Mouse (Mus musculus): Measurements from ENCODE around the gene Hoxa9. TPM values are rescaled to one million over a fixed set of nuclear protein-coding genes. Genes with fewer than 3 reads are reported as not detected.

Gene Hoxa9
- polyA plus RNA-seq, 1 experiment from 2014 or later, result 151 TPM

GRCm38 (mm10) chr6:52239625-52240388, 8.9 kb upstream of the Hoxa9 start:
- no peak for ATAC-seq (ENCODE audit: low read depth)
- 1% methylated on average over 30 of the region's 30 CpGs for WGBS
- H3K9me3 ChIP-seq (ENCODE audit: control insufficient read depth, low read length), result no peaks in the 10 kb centered on the region
- peak overlapping the region; percentile 90 for H3K4me2 ChIP-seq (ENCODE audit: low read depth, low read length)
- peaks cover 18% of the 10 kb centered on the region for H3K27me3 ChIP-seq (ENCODE audit: control insufficient read depth, insufficient read depth, low read length)
- peak overlapping the region; percentile 96 for H3K27ac ChIP-seq (ENCODE audit: low read depth, low read length)
- no peaks in the 10 kb centered on the region; the same call in 1 of the 2 replicates for H3K4me1 ChIP-seq (ENCODE audit: control insufficient read depth, insufficient read depth, low read length)
- peak overlapping the region; percentile 57 for H3K4me3 ChIP-seq (ENCODE audit: low read depth, low read length)
- no peaks in the 10 kb centered on the region for H3K36me3 ChIP-seq (ENCODE audit: control insufficient read depth, insufficient read depth, low read length)
- peak overlapping the region; percentile 74 for H3K9ac ChIP-seq (replicated peaks; ENCODE audit: low read depth, low read length)

GRCm38 (mm10) chr6:52238976-52239375, 8.1 kb upstream of the Hoxa9 start:
- Histone ChIP-seq H3K27ac (ENCODE audit: low read depth, low read length) (peak overlapping the region; percentile 22; the same call in 1 of the 2 replicates), H3K9me3 (ENCODE audit: control insufficient read depth, low read length) (no peaks in the 10 kb centered on the region), H3K4me2 (ENCODE audit: low read depth, low read length) (peak overlapping the region; percentile 90), H3K4me1 (ENCODE audit: control insufficient read depth, insufficient read depth, low read length) (no peaks in the 10 kb centered on the region; the same call in 1 of the 2 replicates), H3K36me3 (ENCODE audit: control insufficient read depth, insufficient read depth, low read length) (no peaks in the 10 kb centered on the region), H3K4me3 (ENCODE audit: low read depth, low read length) (peak overlapping the region; percentile 57), H3K27me3 (ENCODE audit: control insufficient read depth, insufficient read depth, low read length) (peaks cover 18% of the 10 kb centered on the region), H3K9ac (replicated peaks; ENCODE audit: low read depth, low read length) (peak overlapping the region; percentile 64)
- no peak for ATAC-seq (ENCODE audit: low read depth)
- 4% methylated on average over 7 of the region's 7 CpGs for WGBS

DNA sequence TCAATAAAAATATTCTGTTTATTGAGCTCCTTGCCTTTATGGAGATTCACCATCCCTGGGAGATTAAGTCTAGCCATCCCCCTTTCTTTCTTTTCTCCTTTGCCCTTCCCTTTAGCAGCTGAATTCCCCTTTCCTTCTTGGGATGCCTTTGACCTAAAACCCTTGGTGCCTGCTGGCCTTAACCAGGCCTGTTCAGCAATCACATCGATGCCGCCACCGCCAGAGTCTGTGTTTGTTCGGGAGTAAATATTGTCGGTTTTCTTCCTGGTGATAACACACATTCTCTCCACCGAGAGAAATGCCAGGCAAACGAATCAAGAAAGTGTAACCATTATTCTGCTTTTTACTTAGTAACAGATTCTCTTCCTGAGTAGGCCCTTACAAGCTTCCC, 7.3 kb upstream of the Hoxa9 start:
- no peaks in the 10 kb centered on the region; the same call in 1 of the 2 replicates for H3K4me1 ChIP-seq (ENCODE audit: control insufficient read depth, insufficient read depth, low read length)
- H3K27ac ChIP-seq (ENCODE audit: low read depth, low read length), result peak overlapping the region; percentile 56
- H3K9me3 ChIP-seq (ENCODE audit: control insufficient read depth, low read length), result no peaks in the 10 kb centered on the region
- H3K4me3 ChIP-seq (ENCODE audit: low read depth, low read length), result peak overlapping the region; percentile 57
- H3K36me3 ChIP-seq (ENCODE audit: control insufficient read depth, insufficient read depth, low read length), result no peaks in the 10 kb centered on the region
- WGBS, result 8% methylated on average over 7 of the region's 7 CpGs
- ATAC-seq (ENCODE audit: low read depth), result no peak
- H3K27me3 ChIP-seq (ENCODE audit: control insufficient read depth, insufficient read depth, low read length), result peaks cover 14% of the 10 kb centered on the region
- H3K9ac ChIP-seq (replicated peaks; ENCODE audit: low read depth, low read length), result peak overlapping the region; percentile 62
- peak overlapping the region; percentile 90 for H3K4me2 ChIP-seq (ENCODE audit: low read depth, low read length)

GRCm38 (mm10) chr6:52237346-52238154, 6.7 kb upstream of the Hoxa9 start:
- Histone ChIP-seq H3K4me1 (ENCODE audit: control insufficient read depth, insufficient read depth, low read length) (peaks cover 3% of the 10 kb centered on the region; the same call in 1 of the 2 replicates), H3K36me3 (ENCODE audit: control insufficient read depth, insufficient read depth, low read length) (no peaks in the 10 kb centered on the region), H3K9me3 (ENCODE audit: control insufficient read depth, low read length) (no peaks in the 10 kb centered on the region), H3K27me3 (ENCODE audit: control insufficient read depth, insufficient read depth, low read length) (peaks cover 10% of the 10 kb centered on the region), H3K27ac (ENCODE audit: low read depth, low read length) (peak overlapping the region; percentile 56), H3K4me2 (ENCODE audit: low read depth, low read length) (peak overlapping the region; percentile 90), H3K4me3 (ENCODE audit: low read depth, low read length) (peak overlapping the region; percentile 57), H3K9ac (replicated peaks; ENCODE audit: low read depth, low read length) (peak overlapping the region; percentile 62)
- WGBS, result 11% methylated on average over 10 of the region's 10 CpGs
- no peak for ATAC-seq (ENCODE audit: low read depth)

DNA sequence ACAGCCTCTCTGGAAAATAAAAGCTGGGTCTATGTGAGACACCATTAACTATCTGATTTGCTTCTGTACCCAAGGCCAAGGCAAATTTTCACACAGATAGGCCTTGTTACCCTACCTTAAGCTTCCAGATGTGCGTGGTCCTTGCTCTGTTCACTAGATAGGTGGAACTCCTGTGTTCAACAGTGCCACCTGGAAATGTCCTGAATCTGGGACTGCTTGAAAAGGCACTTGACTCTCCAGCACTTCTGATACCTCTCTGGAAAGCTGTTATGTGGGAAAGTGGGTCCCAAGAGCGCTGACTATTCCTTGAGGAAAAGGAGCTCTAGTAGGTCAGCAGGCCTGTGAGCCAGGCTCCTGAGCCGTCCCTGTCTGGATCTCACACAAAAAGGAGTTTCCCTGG, 5.9 kb upstream of the Hoxa9 start:
- Histone ChIP-seq H3K9me3 (ENCODE audit: control insufficient read depth, low read length) (no peaks in the 10 kb centered on the region), H3K27ac (ENCODE audit: low read depth, low read length) (peak overlapping the region; percentile 36; the same call in 1 of the 2 replicates), H3K4me2 (ENCODE audit: low read depth, low read length) (peak overlapping the region; percentile 90), H3K4me3 (ENCODE audit: low read depth, low read length) (peak overlapping the region; percentile 57), H3K4me1 (ENCODE audit: control insufficient read depth, insufficient read depth, low read length) (peaks cover 3% of the 10 kb centered on the region; the same call in 1 of the 2 replicates), H3K9ac (replicated peaks; ENCODE audit: low read depth, low read length) (peak overlapping the region; percentile 62; the same call in 1 of the 2 replicates), H3K27me3 (ENCODE audit: control insufficient read depth, insufficient read depth, low read length) (peaks cover 4% of the 10 kb centered on the region; the same call in 1 of the 2 replicates), H3K36me3 (ENCODE audit: control insufficient read depth, insufficient read depth, low read length) (no peaks in the 10 kb centered on the region)
- WGBS, result 14% methylated on average over 3 of the region's 3 CpGs
- no peak for ATAC-seq (ENCODE audit: low read depth)

GRCm38 (mm10) chr6:52235866-52236265, 5.0 kb upstream of the Hoxa9 start:
- ATAC-seq (ENCODE audit: low read depth), result no peak
- Histone ChIP-seq H3K9ac (replicated peaks; ENCODE audit: low read depth, low read length) (peak overlapping the region; percentile 92; the same call in 1 of the 2 replicates), H3K27me3 (ENCODE audit: control insufficient read depth, insufficient read depth, low read length) (no peaks in the 10 kb centered on the region), H3K36me3 (ENCODE audit: control insufficient read depth, insufficient read depth, low read length) (no peaks in the 10 kb centered on the region), H3K4me3 (ENCODE audit: low read depth, low read length) (peak overlapping the region; percentile 57), H3K27ac (ENCODE audit: low read depth, low read length) (0 out of 2 replicates have a peak overlapping the region, but pooled peaks have one; percentile 36), H3K4me2 (ENCODE audit: low read depth, low read length) (peak overlapping the region; percentile 90), H3K4me1 (ENCODE audit: control insufficient read depth, insufficient read depth, low read length) (peaks cover 3% of the 10 kb centered on the region; the same call in 1 of the 2 replicates), H3K9me3 (ENCODE audit: control insufficient read depth, low read length) (no peaks in the 10 kb centered on the region)
- WGBS, result 30% methylated on average over 6 of the region's 6 CpGs

DNA sequence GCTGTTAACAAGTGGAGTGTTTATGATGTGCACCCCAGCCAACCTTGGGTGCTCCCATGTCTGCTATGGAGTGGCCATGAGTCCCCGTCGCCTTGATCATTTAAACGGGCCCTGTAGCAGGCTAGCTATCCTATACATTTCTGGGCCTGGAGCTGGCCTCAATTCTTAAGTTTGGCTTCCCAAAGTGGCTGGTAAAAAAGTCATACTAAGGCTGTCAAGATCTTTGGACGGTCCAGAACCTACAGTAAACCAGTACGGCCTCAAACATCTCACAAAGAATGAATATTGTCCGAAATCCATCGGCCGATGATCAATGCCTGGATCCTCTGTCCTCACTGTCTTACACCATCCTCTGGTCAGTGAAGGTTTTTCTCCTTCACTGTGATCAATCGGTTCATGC, 4.4 kb upstream of the Hoxa9 start:
- 26% methylated on average over 9 of the region's 9 CpGs for WGBS
- Histone ChIP-seq H3K4me1 (ENCODE audit: control insufficient read depth, insufficient read depth, low read length) (peaks cover 3% of the 10 kb centered on the region; the same call in 1 of the 2 replicates), H3K27me3 (ENCODE audit: control insufficient read depth, insufficient read depth, low read length) (no peaks in the 10 kb centered on the region), H3K4me3 (ENCODE audit: low read depth, low read length) (peak overlapping the region; percentile 57), H3K36me3 (ENCODE audit: control insufficient read depth, insufficient read depth, low read length) (no peaks in the 10 kb centered on the region), H3K27ac (ENCODE audit: low read depth, low read length) (peak overlapping the region; percentile 57), H3K4me2 (ENCODE audit: low read depth, low read length) (peak overlapping the region; percentile 90), H3K9me3 (ENCODE audit: control insufficient read depth, low read length) (no peaks in the 10 kb centered on the region), H3K9ac (replicated peaks; ENCODE audit: low read depth, low read length) (peak overlapping the region; percentile 92; the same call in 1 of the 2 replicates)
- peak; percentile 7 for ATAC-seq (ENCODE audit: low read depth)

DNA sequence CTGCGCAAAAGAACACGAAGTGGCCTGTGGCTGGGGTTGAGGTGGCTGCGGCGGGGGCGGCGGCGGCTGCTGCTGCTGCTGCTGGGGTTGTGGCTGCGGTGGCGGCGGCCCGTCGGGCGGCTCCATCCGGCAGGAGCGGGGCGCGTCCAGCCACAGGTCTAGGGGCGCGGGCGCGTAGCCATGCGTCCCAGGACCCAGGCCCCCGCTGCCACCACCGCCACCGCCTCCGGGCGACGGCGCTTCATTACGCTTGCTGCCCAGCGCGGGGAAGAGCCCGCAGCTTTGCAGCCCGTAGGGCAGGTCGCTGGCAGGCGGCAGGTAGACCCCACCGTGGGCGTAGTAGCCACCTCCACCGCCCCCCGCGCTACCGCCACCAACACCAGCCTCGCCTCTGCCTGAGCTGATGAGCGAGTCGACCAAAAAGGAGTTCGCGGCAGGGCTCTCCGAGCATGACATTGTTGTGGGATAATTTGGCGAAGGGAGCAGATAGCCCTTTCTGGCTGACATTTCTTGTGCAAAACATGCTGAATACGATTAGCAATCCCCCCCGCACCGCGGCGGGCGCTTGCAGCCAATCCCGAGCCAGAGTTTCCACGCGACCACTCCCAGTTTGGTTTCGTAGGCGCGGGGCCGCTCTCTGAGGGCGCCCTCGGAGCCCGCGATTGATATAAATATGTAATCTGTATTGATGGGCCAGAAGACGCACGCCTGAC, 3.7 kb upstream of the Hoxa9 start:
- H3K4me1 ChIP-seq (ENCODE audit: control insufficient read depth, insufficient read depth, low read length), result peaks cover 3% of the 10 kb centered on the region; the same call in 1 of the 2 replicates
- H3K27ac ChIP-seq (ENCODE audit: low read depth, low read length), result peak overlapping the region; percentile 94
- H3K9ac ChIP-seq (replicated peaks; ENCODE audit: low read depth, low read length), result peak overlapping the region; percentile 92
- no peaks in the 10 kb centered on the region for H3K27me3 ChIP-seq (ENCODE audit: control insufficient read depth, insufficient read depth, low read length)
- H3K9me3 ChIP-seq (ENCODE audit: control insufficient read depth, low read length), result no peaks in the 10 kb centered on the region
- peak; percentile 75 for ATAC-seq (ENCODE audit: low read depth)
- peak overlapping the region; percentile 90 for H3K4me2 ChIP-seq (ENCODE audit: low read depth, low read length)
- under 1% methylated on average over 62 of the region's 68 CpGs for WGBS
- H3K36me3 ChIP-seq (ENCODE audit: control insufficient read depth, insufficient read depth, low read length), result no peaks in the 10 kb centered on the region
- peak overlapping the region; percentile 57 for H3K4me3 ChIP-seq (ENCODE audit: low read depth, low read length)
